Mouse (Mus musculus) R1 (cell line): ENCODE data around the gene Rdh16f1.
A peak's percentile ranks its signal among the peaks of the same experiment; 100 is the strongest.
"Not testable (repeated sequence)": the region's sequence is repeated elsewhere in the genome, so short reads cannot be mapped to it uniquely, and the experiment has no call there.

ENCODE experiments used
- DNase-seq: peaks from one replicate; pipeline ENCODE4 v3.0.0-alpha.2; 2018; ENCODE audit warnings: low read depth, low spot score

The Rdh16f1 gene

DNA sequence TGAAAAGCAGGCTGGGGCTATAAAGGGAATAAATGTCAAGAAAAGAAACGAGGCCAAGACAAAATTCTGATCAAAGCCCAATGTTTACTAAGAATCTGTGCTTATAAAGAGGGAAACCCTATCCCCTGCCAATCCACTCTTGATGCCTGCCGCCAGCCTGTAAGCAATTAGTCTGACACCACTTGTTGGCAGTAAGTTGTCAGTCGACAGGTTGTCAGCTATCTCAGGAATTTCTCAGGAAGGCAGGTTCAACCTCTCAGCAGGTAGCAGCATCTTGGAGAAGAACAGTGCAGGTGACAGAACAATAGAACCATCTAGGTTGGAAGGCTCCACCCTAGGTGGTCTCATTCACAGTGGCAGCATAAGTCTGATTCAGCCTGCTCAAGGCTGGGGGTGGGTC lies 69.5 kb downstream of the Rdh16f1 start:
- peak; percentile 85 for DNase-seq

DNA sequence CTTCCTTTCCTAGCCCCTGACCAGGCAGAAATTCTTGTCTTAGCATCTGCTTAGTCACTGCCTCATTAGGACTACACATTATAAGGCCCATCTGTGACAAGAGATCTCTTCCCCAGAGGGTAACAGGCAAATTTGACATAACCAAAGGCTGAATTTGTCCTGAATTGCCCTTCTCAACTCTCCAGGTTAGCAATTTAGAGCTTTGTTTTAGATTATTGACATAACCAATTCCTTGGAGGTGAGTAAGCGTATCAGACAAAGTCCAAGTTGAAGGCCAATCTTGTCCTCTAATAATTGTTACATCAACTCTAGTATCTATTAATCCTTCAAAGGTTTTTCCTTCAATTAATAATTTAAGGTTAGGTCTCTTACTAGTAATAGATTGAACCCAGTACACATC lies 74.6 kb downstream of the Rdh16f1 start:
- not testable (repeated sequence) for DNase-seq

DNA sequence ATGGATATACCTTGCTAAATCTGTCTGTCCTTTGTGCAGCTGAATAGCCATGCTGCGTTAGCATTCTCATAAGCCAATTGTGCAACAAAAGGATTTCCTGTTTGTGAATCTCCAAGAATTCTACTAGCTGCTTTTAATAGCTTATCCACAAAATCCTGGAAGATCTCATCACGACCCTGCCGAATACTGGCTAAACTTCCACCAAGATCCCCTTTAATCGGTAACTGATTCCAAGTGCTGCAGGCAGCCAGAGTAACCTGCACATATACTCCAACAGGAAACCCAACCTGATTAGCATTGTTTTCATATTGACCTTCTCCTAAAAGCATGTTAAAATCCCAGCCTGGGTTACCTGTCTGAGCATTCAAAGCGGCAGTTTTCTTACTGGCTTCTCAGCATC lies 75.7 kb downstream of the Rdh16f1 start:
- DNase-seq = no peak

DNA sequence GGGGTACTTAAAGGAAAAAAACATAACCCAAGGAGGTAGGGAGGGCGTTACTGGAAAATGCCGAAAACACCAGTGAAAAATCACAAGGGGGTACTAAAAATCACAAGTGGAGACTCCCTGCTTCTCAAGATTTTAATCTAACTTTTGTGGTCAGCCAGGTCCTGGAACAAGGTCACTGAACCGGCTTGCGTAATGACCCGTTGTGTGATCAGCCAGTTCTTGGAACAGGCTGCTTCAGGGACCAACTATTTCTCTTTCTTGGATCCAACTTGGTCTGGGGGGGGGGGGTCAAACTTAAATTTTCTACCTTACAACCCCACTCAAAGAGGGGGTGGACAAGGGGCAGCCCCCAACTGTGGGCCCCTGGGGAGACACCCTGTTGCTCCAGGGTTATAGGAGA lies 78.2 kb downstream of the Rdh16f1 start:
- not testable (repeated sequence) for DNase-seq

DNA sequence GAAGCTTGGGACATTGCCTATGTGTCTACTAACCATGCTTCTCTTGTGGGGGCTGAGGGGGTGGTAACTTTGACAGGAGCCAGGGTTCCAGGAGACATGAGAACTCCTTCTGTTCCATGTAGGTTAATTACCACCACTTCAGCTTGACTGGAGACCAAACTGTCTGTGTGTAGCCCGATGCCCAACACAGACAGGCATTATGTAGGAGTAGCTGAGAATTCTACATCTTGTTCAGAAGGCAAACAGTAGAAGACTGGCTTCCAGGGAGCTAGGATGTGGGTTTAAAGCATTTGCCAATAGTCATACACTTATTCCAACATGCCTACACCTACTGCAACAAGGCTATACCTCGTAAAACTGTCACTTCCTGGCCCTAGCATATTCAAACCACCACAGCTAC lies 79.0 kb downstream of the Rdh16f1 start:
- no peak for DNase-seq

DNA sequence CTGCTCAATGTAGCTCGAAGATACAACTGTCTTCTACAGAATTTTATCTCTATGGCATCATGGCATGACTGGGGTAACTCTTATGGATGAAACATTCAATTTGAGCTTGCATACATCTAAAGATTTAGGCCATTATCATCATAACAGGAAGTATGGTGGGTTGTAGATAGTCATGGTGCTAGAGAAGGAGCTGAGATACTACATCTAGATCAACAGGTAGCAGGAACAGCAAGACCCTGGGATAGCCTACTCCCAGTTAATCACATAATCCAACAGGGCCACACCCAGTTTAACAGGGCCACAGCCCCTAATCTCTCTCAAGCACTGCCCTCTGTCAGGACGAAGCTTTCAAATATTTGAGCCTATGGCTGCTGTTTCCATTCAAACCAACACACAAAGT lies 81.2 kb downstream of the Rdh16f1 start:
- no peak for DNase-seq
